Mouse (Mus musculus) ES-Bruce4 (cell line): ENCODE measurements at regions not wholly inside any gene's neighbourhood (a gene's known extent, or its start where the extent isn't known, plus 50 kb on each side); places are given as distances from the start of the nearest gene placed in this dataset.

Experiments
- CTCF ChIP-seq: IDR thresholded peaks from one replicate; pipeline ENCODE4 v1.8.1; 2011; ENCODE audit warnings: low read depth, low read length
- EP300 ChIP-seq: IDR thresholded peaks from 2 replicates; pipeline ENCODE4 v1.6.1; 2011; ENCODE audit warnings: low read depth, low read length; ENCODE audit not compliant: insufficient read depth

GRCm38 (mm10) chr5:132760396-132760795, 217.3 kb upstream of the Auts2 start:
- TF ChIP-seq EP300 (no peak), CTCF (no peak)
